Mouse (Mus musculus) cerebellum, postnatal 4 days (tissue): Measurements from ENCODE around the gene Sox5.
A peak's percentile ranks its signal among the peaks of the same experiment; 100 is the strongest.

Experiments
- DNase-seq, 2 experiments: peaks; one replicate each; pipeline ENCODE4 v3.0.0; 2022; ENCODE audit warnings: low spot score in 2 of 2, mixed read lengths in 1 of 2

The Sox5 gene

GRCm38 (mm10) chr6:144443681-144444080, 338.1 kb downstream of the Sox5 start:
- no peak for DNase-seq

DNA sequence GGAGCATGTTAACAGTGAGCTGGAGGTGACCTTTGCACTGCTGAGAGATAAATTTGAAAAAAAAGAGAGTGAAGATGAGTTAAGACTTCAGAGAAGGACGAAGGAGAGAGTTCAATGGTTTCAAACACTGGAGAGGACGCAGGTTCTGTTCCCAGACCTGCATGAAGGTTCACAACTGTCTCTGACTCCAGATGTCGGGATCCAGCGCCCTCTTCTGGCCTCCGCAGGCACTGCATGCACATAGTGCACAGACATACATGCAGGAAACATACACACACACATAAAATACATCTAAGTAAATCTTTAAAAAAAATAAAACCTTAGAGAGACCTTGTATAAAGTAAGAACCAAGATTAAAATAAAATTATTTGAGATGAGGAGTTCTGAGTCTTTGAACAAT, 352.5 kb downstream of the Sox5 start:
- DNase-seq: no peak

DNA sequence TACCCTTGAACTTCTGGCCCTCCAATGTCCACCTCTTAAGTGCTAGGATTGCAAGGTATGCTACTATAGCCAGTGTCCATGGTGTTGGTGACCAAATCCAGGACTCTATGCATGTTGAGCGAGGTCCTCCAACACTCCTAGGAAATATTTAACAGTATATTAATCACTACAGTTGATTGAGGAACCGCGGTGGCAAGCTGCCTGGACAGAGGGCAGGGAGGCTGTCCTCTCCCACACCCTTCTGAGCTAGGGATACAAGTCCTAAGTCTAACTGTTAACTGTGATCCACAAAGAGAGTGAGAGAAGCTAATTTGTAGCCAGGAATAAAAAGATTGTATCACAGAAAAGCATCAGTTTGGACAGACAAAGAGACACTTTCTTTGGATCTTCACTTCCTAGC, 373.7 kb downstream of the Sox5 start:
- no peak for DNase-seq

- DNase-seq: no peak
Measured at GRCm38 (mm10) chr6:144398115-144398514, 383.7 kb downstream of the Sox5 start.

DNA sequence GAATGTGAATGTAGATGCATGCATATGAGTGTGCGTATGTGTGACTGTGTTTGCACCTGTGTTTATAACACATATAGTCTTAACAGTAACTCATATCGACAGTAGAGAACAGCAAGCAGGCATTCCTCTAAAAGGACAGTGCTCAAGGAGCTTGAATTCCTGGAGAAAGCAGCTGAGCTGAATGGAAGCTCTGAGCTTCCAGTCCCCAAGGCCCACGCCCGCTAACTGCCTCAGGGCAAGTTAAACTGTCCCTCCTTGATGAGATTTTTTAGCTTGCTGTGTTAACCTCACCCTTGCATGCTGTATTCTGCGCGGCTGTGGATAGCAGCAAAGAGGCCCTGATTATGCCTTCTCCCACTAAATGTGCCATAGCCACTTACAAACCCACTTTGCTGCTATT, 388.6 kb downstream of the Sox5 start:
- no peak for DNase-seq

DNA sequence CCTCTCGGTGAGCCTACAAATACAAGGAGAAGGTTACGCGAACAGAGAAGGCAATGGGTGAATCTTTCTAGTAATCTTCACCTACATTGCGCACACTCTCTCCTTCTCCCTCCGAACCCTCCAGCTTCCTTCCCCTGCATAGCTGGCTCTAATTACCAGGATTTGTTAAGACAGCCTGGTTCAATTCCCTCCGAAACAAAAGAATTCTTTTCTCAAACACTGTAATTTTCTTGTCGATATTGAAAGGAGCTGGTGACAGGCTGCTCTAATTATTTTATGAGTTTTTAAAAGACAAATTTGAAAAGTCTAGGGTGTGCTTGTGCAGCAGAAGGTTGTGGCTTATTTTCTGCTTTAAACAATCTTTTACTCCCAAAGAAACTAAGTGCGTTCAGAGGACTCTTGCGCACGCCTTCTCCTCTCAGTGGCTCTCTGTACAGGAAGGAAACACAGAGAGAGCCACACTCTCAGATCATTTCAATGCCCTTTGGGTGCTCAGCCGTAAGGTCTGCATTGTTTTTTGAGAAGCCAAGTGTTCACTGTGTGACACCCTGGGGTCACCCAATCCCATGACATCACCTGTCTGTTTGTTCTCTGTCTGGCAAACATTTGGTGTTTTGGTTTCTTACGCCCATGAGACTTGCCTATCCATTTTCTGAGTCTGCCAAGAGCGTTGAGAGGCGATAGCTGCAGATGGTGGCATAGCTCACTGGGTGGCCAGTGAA, 392.3 kb downstream of the Sox5 start:
- DNase-seq: no peak

DNA sequence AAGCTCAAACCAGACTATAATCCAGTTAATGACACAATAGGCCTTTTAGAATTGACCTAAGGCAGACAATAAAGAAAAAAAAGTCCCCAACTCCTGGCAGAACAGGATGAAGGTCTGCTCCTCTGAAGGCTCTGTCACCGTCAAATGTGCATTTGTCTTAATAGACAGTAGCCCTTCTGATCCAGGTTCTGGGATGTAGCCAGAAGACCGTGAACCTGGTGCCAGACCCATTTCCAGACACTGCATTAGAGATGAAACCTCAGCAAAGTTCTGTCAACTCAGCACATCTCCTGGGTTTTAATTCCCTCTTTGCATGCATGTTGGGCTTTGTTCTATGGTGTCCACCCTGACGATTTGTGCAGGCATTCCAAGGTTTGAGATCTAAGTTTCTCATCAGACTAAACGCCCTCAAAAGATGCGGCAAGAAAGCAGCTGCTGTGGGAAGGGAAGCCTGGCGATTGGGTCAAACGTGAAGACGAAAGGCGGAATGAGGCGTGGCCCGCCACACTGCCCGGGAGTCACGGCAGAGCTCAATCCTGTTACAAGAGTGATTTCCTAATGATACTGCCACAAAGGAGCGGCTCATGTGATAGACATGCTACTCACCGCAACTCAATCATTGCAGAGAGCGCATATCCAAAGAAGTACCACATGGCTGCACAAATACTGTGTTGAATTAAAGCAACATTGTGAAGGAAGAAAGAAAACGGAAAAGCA, 394.1 kb downstream of the Sox5 start:
- no peak for DNase-seq

DNA sequence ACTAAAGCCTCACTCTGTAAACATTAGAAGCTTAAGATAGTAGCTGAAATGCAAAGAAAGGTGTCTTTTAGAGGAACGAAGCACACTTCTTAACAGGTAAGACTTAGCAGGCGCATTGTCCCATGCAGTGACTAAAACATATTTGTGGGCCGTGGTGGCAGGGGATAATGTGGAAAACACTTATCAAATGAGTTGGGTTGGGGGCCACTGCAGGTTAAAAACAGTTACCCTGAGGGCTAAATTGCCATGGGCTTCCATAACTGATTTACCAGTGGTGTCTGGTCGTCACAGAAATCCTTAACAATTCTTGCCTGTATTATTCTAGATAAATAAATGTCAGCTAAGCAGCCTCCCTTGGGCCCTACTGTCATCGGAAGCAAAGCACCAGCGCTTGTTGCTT, 401.1 kb downstream of the Sox5 start:
- DNase-seq: no peak

GRCm38 (mm10) chr6:144380171-144380570, 401.6 kb downstream of the Sox5 start:
- no peak for DNase-seq

GRCm38 (mm10) chr6:144374810-144375209, 407.0 kb downstream of the Sox5 start:
- no peak for DNase-seq

DNA sequence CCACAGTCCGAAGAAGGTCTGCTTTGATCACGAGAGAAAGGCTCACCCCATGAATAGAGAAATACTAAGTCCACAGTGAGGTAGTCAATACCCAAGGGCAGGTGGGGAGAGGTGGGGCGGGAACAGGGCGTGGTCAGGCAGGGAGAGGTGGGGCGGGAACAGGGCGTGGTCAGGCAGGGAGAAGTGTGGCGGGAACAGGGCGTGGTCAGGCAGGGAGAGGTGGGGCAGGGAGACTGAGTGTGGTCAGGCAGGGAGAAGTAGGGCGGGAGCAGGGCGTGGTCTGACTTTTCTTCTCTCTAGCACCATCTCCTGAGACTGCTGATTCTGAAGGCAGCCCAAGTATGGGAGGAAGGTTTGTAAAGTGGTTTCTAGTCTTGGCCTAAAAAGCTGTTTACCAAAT, 411.1 kb downstream of the Sox5 start:
- DNase-seq: no peak

GRCm38 (mm10) chr6:144367626-144368077, 414.1 kb downstream of the Sox5 start:
- no peak for DNase-seq

DNA sequence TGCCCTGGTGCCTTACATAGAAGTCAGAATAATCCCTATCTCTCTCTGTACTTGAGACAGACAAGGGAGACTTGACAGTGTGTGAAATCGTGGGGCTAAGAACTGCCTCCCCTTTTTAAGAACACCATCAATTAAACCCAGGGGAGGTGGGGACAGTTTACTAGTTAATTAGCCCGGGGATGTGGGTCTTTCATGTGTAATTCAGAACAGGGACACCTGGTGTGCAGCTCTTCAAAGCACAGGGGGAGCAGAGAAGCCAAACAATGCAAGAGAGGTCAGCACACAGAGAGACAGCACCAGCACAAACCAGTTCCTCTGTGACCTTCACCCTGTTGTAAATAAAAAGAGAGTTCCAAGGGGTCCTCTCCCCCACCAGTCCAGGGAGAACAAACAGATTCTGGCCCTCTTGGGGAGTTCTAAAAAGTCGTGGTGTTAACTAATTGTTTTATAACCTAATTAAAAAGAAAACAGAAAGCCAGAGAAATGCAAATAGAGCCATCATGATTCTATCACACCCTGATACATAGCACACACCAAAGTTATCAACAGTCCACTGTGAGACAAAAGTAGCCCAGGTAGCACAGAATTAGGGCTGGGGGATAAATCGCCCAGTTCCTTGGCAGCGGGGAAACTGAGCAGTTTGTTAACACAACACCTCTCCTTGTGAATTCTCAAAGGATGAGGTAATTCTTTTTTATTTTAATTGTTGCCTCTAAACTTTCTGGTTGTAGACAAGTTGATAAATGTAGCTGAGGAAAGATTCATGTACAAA, 420.3 kb downstream of the Sox5 start:
- no peak for DNase-seq

DNA sequence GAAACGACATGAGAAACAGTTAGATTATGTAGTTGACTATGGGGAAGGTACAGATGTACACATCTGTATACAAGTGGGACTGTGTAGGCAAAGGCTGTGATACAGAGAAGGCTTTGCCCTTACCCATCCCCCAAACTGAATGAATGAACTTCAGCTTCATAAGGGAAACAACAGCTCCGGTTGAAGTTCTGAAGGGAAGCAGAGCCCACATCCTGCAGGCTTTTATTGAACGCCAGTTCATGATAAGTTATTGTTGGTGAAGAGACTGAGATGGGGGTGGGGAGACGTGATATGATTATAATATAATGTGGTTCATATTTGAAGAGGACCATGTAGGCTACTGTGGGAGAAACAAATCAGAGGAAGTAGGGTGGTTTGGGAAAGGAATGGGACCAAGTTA, 424.7 kb downstream of the Sox5 start:
- DNase-seq: no peak

DNA sequence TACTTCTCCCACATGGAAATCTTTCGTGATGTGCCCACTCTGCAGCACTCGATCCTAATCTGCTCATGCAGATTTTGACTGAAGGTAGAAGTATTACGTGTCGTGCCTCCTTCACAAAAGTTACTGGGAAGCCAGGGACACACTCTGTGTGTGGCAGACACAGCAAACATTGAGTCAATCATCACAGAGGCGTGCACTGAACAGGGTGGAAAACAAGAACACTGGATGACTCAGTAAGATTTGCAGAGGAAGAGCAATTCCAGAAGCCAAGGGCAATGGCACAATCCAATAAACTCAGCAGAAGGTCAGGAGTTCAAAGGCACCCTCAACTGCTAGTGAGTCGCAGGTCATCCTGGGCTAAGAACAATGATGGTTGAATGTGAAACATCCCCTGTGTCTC, 430.7 kb downstream of the Sox5 start:
- DNase-seq: no peak

GRCm38 (mm10) chr6:144343338-144343737, 438.4 kb downstream of the Sox5 start:
- DNase-seq: peak in 1 of 2 experiments; percentile 76

- no peak for DNase-seq
Measured at GRCm38 (mm10) chr6:144339554-144339953, 442.2 kb downstream of the Sox5 start.

GRCm38 (mm10) chr6:144339006-144339405, 442.8 kb downstream of the Sox5 start:
- peak in 1 of 2 experiments; percentile 10 for DNase-seq

GRCm38 (mm10) chr6:144338221-144338620, 443.6 kb downstream of the Sox5 start:
- DNase-seq: no peak

- DNase-seq: no peak
Measured at GRCm38 (mm10) chr6:144337436-144337969, 444.3 kb downstream of the Sox5 start.

DNA sequence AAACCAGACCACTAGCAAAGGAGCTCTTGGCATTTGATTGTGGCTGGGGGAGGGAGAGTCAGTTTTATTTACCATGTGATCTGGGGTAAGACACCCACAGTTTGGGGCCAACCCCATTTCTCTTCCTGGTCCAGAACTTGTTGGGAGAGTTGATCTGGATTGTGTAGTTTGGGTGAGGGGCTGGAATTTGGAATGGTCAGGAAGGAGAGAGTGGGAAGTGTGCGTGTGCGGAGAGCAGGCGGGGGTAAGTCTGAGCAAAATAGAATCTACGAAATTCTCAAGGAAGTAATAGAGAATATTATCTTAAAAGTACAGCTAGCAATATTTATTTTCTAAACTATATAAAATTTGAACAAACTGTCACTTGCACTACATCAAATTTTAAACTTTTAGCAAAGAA, 445.0 kb downstream of the Sox5 start:
- no peak for DNase-seq

GRCm38 (mm10) chr6:144333146-144333545, 448.6 kb downstream of the Sox5 start:
- DNase-seq: no peak
